Mouse (Mus musculus) MEL (cell line): Measurements from ENCODE around the gene Galnt15.

Experiments used
- CTCF ChIP-seq, 3 experiments: IDR thresholded peaks in 2 of 3; conservative IDR thresholded peaks in 1 of 3; 2 replicates each; pipeline ENCODE4 v1.5.1; 2011 to 2012; ENCODE audit warnings: low read length in 3 of 3, low read depth in 2 of 3, mild to moderate bottlenecking in 2 of 3, improper control_type of control experiment in 1 of 3, inconsistent platforms in 1 of 3, mixed read lengths in 1 of 3, moderate library complexity in 1 of 3; ENCODE audit not compliant: control insufficient read depth in 1 of 3, insufficient read depth in 1 of 3, poor library complexity in 1 of 3, severe bottlenecking in 1 of 3
- ELF1 ChIP-seq: IDR thresholded peaks from 2 replicates; pipeline ENCODE4 v1.6.1; 2014; ENCODE audit warnings: low read depth, mild to moderate bottlenecking, inconsistent platforms, low read length, improper control_type of control experiment, moderate library complexity
- HCFC1 ChIP-seq: IDR thresholded peaks from 2 replicates; pipeline ENCODE4 v1.6.1; 2012; ENCODE audit warnings: low read depth, mild to moderate bottlenecking, inconsistent platforms, low read length, improper control_type of control experiment, moderate library complexity
- MAX ChIP-seq: IDR thresholded peaks from 2 replicates; pipeline ENCODE4 v1.6.1; 2011; ENCODE audit warnings: low read length, improper control_type of control experiment
- MXI1 ChIP-seq: IDR thresholded peaks from 2 replicates; pipeline ENCODE4 v1.6.1; 2011; ENCODE audit warnings: mild to moderate bottlenecking, low read depth, low read length, improper control_type of control experiment
- SMC3 ChIP-seq: IDR thresholded peaks from 2 replicates; pipeline ENCODE4 v1.6.1; 2011; ENCODE audit warnings: low read depth, low read length, improper control_type of control experiment

DNA sequence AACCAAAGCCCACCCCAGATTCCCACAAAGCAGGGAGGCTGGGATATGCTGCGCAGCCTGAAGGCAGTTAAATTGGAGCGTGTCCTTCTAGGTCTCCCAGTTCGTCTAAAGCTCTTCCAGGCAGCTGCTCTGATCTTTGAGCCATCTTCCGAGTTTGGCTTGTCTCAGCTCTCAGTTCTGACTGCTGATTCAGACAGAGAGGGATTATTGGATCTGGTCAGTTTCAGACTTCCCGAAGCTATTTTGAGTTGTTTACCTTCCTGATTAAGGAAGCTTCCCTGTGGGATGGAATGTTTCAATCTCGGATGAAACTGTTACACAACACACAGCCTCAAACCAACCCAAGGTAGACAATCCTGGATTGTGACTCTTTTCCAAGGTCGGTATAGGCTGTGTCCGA, 34.8 kb upstream of the Galnt15 start:
- TF ChIP-seq CTCF (IDR thresholded peaks at IDR 0.05 in 2 of 3, conservative IDR thresholded peaks at IDR 0.05 in 1 of 3; ENCODE audit: control insufficient read depth in 1 of 3, insufficient read depth in 1 of 3, low read depth in 2 of 3, low read length in 3 of 3, poor library complexity in 1 of 3, severe bottlenecking in 1 of 3): no peak
- TF ChIP-seq SMC3: no peak
- no peak for TF ChIP-seq MXI1
- no peak for TF ChIP-seq HCFC1
- no peak for TF ChIP-seq ELF1
- TF ChIP-seq MAX: no peak
